Mouse (Mus musculus) liver, embryonic 14.5 days (tissue): ENCODE data around the gene Fdx1l.

ENCODE experiments used
- CTCF ChIP-seq: IDR thresholded peaks from 2 replicates; pipeline ENCODE4 v1.5.1; 2016; ENCODE audit warnings: antibody characterized with exemption, low read depth, control low read depth
- EP300 ChIP-seq: IDR thresholded peaks from 2 replicates; pipeline ENCODE4 v1.6.1; 2016; ENCODE audit warnings: antibody characterized with exemption, low read depth

DNA sequence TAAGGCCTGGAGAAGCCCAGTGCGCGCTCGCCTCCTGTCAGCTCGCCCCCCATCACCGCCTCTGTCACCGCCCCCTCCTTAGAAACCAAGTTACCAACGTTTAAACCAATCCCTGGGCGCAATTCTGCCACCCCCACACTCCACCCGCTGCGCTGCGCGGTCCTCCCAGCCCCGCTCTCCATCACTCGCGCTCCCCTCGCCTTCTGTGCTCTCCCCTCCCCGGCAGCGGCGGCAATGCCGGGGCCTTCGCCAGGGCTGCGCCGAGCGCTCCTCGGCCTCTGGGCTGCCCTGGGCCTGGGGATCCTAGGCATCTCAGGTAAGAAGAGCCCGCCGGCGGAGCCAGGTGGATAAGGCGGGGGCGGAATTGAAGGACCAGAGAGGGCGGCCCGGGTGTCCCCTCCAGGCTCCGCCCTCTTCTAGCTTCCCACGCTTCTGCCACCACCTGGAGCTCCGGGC lies 41.5 kb downstream of the Fdx1l start, which contains the start of gene Icam5:
- TF ChIP-seq CTCF (no peak), EP300 (no peak)
